Mouse (Mus musculus) left cerebral cortex, adult 8-10 months (tissue): ENCODE data around the gene Frat1. TPM values are rescaled to one million over a fixed set of nuclear protein-coding genes. Genes with fewer than 3 reads are reported as not detected.
A peak's percentile ranks its signal among the peaks of the same experiment; 100 is the strongest.

Source experiments
- DNase-seq, 2 experiments: peaks; one replicate each; pipeline ENCODE4 v3.0.0; 2022; ENCODE audit warnings: low spot score in 2 of 2
- total RNA-seq, 4 experiments: library from RNA; stranded (reverse); gene quantifications; 2 replicates each; pipeline ENCODE4 v1.2.4; 2022

Gene Frat1
- total RNA-seq, 4 experiments from 2014 or later = 18.5 to 22.1 (median 20.7) TPM

DNA sequence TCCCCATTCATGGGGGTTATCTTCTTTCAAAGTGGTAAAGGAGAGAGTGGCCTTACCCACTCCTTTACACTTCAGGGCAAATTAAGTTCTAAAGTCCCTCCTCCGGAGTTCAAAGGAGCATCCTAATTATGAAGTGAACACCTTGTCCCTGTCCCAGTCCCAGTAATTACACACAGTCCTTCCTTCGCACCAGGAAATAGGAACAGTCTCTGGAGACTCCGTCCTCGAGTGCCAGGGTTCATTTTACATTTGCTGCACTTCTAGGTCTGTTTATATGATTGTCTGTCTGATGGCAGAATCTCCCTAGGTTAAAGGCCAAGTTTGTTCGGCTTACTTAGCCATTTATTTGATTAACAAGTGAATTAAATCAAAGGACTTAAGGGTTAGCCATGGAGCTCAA, 13.4 kb upstream of the Frat1 start:
- DNase-seq = no peak

DNA sequence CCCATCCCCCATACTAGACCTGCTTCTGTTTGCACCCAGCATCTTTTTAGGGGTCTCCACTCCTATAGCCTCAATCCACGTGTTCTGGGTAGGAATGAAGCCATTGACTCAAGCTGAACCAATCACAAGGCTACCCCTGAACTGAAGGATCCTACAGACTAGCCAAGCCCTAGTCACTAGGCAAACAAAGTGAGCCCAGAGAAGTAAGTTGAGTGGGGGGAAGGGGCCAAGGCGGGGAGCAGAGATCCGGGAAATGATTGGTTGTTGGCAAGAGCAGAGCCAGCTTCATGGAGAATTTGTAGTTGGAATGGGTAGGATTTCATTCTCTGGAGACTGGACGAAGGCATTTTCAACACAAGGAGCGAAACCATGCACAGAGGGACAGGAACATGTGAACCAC, 12.9 kb upstream of the Frat1 start:
- no peak for DNase-seq

- no peak for DNase-seq
These were observed 12.4 kb upstream of the Frat1 start for GRCm38 (mm10) chr19:41817325-41817724.

GRCm38 (mm10) chr19:41818749-41819148, 11.0 kb upstream of the Frat1 start:
- DNase-seq = no peak

DNA sequence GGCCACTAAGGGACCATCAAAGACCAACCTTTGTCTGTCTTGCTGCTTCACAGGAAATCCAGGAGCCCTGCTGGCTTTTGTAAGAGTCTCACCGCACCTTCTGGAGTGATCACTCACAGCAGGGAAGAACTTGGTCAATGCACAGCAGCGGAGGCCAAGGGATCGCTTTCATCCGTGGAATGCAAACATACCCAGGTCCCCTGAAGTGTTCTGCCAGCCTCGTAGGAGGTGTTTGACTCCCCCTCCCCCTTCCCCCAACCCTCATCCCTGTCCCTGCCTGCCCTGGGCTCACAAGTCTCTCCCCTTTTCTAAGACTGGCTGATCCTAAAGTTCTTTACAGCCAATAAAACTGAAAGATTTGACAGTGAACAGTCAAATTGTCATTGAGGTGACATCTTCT, 8.3 kb upstream of the Frat1 start:
- DNase-seq = no peak

GRCm38 (mm10) chr19:41822589-41822988, 7.2 kb upstream of the Frat1 start:
- no peak for DNase-seq

DNA sequence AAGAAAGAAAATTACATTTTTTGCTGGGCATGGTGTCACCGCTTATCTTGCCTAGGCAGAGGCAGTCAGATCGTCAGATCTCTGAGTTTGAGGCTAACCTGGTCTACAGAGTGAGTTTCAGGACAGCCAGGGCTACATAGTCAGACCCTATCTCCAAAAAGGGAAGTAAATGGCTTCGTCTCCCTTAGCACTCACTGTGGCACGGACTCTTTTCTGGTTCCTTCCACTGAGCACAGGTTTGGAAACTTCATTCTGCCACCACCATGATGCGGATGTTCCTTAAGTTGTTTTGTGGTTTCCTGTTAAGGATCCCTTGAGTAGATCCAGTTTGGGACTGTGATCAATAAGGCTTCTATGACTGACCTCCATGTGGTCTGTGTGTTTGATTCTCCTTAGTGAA, 4.8 kb upstream of the Frat1 start:
- no peak for DNase-seq

- DNase-seq = no peak
These were observed 3.2 kb upstream of the Frat1 start for GRCm38 (mm10) chr19:41826529-41826928.

GRCm38 (mm10) chr19:41828941-41829340, 829 bp upstream of the Frat1 start:
- no peak for DNase-seq

DNA sequence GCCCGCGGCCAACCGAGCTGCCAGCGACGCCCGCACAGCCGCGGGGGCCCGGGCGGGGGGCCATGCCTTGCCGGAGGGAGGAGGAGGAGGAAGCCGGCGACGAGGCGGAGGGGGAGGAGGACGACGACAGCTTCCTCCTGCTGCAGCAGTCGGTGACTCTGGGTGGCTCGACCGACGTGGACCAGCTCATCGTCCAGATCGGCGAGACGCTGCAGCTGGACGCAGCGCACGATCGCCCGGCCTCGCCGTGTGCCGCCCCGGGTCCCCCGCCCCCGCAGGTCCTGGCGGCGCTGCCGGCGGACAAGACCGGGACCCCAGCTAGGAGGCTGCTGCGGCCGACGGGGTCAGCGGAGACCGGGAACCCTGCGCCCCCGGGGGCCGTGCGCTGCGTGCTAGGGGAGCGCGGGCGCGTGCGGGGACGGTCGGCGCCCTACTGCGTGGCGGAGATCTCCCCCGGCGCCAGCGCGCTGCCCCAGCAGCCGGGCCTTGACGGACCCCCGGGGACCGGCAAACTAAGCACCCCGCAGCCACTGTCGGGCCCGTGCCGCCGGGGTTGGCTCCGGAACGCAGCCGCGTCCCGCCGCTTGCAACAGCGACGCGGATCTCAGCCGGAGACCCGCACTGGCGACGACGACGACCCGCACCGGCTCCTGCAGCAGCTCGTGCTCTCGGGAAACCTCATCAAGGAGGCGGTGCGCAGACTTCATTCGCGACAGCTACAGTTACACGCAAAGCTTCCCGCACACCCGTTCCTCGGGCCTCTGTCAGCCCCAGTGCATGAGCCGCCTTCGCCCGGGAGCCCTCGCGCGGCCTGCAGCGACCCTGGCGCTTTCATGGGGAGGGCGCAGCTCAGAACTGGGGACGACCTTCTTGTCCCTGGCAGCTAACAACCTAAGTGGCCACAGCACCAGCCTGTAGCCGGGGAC, 599 bp downstream of the Frat1 start:
- DNase-seq = peak; percentile 40 to 49

- peak in 1 of 2 experiments; percentile 25 for DNase-seq
These were observed 1.4 kb downstream of the Frat1 start for GRCm38 (mm10) chr19:41831101-41831570.

DNA sequence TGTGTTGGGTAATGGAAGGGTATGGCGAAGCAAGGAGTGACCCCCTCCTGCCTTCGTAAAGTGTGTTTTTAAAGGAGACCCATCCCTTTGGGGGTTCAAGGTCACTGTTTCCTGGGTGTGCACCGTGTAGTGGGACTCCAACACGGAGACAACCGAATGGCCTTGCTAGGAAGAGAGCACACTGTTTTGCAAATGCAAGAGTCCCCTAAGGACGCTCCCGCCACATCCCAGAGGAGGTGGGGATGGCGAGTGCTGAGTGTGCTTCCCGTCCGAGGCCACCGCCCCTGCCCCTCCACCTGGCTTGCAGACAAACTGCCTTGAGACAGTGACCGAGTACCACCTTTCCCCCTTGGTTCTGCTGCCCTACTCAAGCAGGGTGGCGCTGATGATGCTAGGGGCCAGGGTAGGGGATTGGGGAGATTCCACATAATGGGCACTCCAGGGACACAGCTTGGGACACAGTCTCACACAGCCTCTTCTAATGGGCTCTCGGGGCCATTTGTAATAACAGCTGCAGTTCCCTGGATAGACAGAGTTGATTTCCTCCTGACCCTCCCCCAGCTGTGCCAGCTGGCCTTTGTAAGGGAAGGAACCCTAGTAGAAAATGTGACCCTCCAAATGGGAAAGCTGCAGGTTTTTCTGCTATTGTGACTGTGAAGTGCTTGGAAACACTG, 2.1 kb downstream of the Frat1 start:
- DNase-seq = no peak

- no peak for DNase-seq
These were observed 2.9 kb downstream of the Frat1 start for GRCm38 (mm10) chr19:41832501-41833201.

DNA sequence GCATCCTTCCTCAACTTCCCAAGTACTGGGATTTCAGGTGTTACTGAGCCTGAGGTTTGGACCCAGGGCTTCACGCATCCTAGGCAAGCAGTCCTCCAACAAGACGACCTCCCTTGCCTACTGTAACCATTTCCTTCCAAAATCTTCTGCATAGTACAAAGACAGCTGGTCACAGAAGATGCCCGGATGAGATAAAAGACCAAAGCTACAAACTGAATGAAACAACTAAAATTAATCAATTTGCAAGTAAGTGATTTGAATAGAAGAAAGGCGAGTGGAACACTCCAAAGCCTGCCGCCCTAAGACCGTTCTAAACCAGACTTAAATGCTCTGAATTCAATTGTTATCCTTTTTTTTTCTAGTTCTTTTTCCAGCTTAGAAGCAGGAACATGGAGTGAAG, 5.6 kb downstream of the Frat1 start:
- no peak for DNase-seq

DNA sequence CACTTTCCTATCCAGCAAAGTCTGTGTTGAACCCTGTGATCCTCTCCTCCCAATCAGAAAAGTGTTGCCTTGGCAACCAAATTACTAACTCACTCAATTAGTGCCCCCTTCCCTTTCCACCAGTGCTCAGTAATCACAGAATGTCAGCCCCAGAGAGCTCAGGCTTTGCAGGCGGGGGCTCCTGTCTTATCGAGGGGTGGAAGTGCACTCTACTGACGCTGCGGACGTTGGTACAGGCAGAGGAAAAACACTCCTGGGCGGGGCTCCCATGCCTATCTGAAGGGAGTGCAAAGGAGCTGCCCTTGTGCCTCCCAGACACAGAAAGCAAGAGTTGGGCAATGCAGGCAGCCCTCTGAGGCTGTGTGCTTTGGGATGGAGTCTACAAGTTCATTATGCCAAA, 6.0 kb downstream of the Frat1 start:
- DNase-seq = no peak

DNA sequence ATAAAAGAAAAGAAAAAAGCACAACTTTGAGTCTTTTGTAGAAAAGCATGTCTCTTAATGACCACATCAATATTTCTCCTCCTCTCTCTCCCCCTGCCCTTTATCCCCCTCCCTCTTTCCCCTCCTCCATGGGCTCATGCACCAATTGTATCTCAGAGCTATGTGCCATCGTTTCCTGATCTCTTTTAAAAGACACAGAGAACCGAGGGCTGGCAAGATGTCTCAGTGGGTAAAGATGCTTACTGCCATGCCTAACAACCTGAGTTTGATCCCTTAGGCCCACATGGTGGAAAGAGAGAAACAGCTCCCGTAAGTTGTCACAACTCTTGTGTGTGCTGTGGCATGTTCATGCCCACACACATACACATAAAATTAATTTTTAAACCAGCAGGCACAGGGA, 6.9 kb downstream of the Frat1 start:
- no peak for DNase-seq

- no peak for DNase-seq
These were observed 7.6 kb downstream of the Frat1 start for GRCm38 (mm10) chr19:41837194-41837916.

GRCm38 (mm10) chr19:41837917-41838261, 8.1 kb downstream of the Frat1 start:
- DNase-seq = no peak

GRCm38 (mm10) chr19:41838808-41839207, 9.0 kb downstream of the Frat1 start:
- no peak for DNase-seq

DNA sequence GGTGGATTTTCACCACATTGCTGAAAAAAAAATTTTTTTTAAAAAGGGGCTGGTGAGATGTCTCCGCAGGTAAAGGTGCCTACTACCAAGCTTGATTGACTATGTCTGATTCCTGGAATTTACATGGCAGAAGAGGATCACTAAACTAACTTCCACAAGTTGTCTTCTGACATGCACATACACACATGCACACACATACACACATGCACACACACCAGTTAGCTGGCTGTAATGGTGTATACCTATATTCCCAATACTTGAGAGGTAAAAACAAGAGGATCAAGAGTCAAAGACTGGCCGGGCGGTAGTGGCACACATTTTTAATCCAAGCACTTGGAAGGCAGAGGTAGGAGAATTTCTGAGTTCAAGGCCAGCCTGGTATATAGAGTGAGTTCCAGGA, 9.9 kb downstream of the Frat1 start:
- DNase-seq = no peak

DNA sequence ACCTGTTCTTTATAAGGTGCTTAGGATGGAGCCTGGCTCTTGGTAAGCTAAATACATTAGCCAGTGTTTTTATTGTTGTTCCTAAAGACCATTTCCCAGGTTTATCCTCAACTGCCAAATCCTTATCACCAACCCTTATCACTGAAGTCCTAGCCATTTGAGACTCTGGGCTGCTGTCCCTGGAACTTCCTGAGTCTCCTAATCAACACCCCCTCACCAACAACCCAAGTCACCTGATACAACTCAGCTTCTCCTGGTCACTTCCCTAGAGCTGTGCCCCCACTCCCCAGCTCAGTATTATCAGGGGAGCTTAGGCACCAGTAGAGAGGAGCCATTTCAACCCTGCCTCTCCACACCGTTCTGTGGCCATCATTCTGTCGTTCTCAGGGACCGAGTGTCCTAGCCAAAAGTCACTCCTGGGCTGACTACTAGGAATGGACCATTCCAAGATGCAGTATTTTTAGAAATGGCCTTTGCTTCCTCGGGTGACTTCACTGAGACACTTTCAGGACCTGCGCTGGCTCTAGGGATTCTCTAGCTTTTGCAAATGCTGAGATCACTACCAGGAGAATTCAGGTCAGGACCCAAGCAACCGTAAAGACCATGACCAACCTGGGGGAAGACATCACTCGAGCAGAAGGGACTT, 11.5 kb downstream of the Frat1 start:
- no peak for DNase-seq
